Mouse (Mus musculus): ENCODE data around the gene Gm11116.
"Not testable (repeated sequence)": the region's sequence is repeated elsewhere in the genome, so short reads cannot be mapped to it uniquely, and the experiment has no call there.

The Gm11116 gene

DNA sequence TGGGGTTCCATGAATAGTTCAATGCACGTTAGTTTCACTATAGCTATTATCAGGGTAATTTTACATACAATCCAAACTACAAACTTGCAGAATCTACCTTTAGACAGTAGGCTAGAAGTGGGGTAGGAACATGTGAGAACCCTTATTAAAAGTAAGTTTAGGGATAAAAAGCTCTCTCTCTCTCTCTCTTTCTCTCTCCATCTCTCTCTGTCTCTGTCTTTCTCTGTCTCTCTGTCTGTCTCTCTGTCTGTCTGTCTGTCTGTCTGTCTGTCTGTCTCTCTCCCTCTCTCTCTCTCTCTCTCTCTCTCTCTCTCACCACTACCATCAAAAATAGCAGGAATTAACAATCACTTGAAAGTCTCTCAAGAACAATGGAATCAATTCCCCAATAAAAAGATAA lies at the start of gene Gm11116:
Gene Gm11116 (minus strand): TSS at position 101 of the 400 bp plus-strand sequence.
- no peak for DNase-seq

- DNase-seq, result no peak
Measured at GRCm38 (mm10) chr5:88153999-88154398, 42.7 kb upstream of the Gm11116 start, which contains the start of gene Gm11115. Gene Gm11115, minus strand, starts transcription at chr5:88154099.

- DNase-seq, result not testable (repeated sequence)
Measured at GRCm38 (mm10) chr5:88086256-88086655, 25.1 kb downstream of the Gm11116 start, which contains the start of gene Smr2. Gene Smr2, plus strand, starts transcription at chr5:88086556.
